Mouse (Mus musculus) cortical plate, adult 2 months (tissue): ENCODE data around the gene Slc25a38. TPM values are rescaled to one million over a fixed set of nuclear protein-coding genes. Genes with fewer than 3 reads are reported as not detected.

Source experiments
- H3K27ac ChIP-seq: fragments of 200-500 bp; 2 replicates; pipeline ENCODE4 v1.5.1; 2012; ENCODE audit warnings: low read length, control low read depth, inconsistent platforms; ENCODE audit not compliant: insufficient read depth
- H3K4me1 ChIP-seq: fragments of 200-500 bp; 2 replicates; pipeline ENCODE4 v1.6.1; 2011; ENCODE audit warnings: low read length; ENCODE audit not compliant: control insufficient read depth, insufficient read depth
- H3K4me3 ChIP-seq: fragments of 200-500 bp; 2 replicates; pipeline ENCODE4 v1.5.1; 2011; ENCODE audit warnings: mild to moderate bottlenecking, low read length, control low read depth; ENCODE audit not compliant: insufficient read depth
- CTCF ChIP-seq: fragments of 200-500 bp; IDR thresholded peaks from 2 replicates; pipeline ENCODE4 v1.5.1; 2011; ENCODE audit warnings: mild to moderate bottlenecking, control low read depth, low read length; ENCODE audit not compliant: insufficient read depth; ENCODE audit errors: extremely low read depth
- POLR2A ChIP-seq: fragments of 200-500 bp; IDR thresholded peaks from 2 replicates; pipeline ENCODE4 v1.6.1; 2011; ENCODE audit warnings: mild to moderate bottlenecking, low read length, control low read depth; ENCODE audit not compliant: insufficient read depth; ENCODE audit errors: extremely low read depth
- polyA plus RNA-seq: library from polyadenylated mRNA; depleted of rRNA; stranded (reverse); fragments of >200 nt; gene quantifications from 2 replicates; pipeline ENCODE4 v1.2.3, GENCODE M21; 2012; rRNA removed

Slc25a38 gene
- 22.8 and 23.3 TPM in 2 replicates for polyA plus RNA-seq

DNA sequence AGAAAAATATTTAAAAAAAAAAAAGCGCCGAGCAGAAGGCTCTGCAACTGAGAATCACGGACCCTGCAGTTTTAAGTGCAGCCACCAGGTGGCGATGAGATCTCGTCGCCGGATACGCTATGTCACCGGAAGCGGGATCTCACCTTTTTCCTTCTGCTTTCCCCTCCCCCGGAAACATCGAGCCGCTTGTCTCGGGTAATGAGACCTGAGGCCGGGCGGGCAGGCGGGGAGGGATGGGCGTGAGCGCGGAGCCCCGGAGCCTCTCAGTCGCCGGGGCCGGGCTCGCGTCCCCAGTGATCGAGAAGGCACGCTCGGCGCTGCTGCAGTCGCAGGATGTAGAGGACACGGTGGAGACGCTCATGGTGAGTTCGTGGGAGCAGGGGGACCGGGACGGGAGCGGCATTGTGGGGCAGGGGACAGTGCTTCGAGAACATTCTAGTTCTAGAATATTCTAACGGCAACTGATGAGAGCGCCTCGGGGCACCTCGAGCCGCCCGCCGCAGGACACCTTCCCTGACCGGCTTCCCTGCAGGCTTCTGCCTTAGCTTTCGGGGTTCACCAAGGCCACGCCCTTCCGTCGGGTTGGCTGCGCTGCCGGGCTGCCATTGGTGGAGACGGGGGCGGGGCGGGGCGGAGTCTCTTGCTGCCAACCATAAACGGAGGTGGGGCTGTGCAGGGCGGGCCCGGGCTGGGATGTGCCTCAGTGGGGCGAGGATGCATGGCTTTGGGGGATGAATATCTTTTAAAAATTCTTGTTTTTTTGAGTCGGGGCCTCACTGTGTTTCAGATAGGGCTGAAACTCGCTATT, at the start of gene Slc25a38:
Gene Slc25a38, plus strand, starts transcription at position 164 of the 808 bp plus-strand sequence.
- Histone ChIP-seq H3K27ac (peak within 1 kb of the TSS; percentile 97), H3K4me3 (peak within 1 kb of the TSS; percentile 86)
- peak; percentile 81; the same call in 1 of the 2 replicates for TF ChIP-seq POLR2A
- peak; percentile 75 for TF ChIP-seq CTCF

DNA sequence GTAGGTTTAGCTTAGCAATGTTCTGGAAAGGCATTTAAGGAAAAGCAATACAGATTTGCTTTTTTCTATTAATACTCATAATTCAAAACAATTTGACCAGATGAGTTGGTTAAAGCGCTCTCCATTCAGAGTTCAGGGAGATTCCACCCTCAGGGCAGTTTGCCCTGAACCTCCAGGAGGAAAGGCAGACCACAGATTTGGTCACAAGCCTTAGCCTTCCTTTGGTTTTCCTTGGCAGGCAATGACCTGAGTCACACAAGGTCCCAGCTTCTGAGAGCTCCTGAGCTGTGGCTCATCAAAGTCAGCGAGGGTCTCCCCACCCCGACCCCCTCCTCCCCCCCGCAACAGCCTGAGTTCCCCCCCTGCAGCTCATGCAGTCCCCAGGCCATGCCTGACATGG, 45.9 kb upstream of the Slc25a38 start:
- Histone ChIP-seq H3K4me3 (no peak overlapping the region), H3K27ac (no peak overlapping the region), H3K4me1 (no peaks in the 10 kb centered on the region)
- TF ChIP-seq POLR2A: no peak
- no peak for TF ChIP-seq CTCF

More for the DNA sequence above, at the start of gene Slc25a38:
- H3K4me1 ChIP-seq: no peaks in the 10 kb centered on the region

DNA sequence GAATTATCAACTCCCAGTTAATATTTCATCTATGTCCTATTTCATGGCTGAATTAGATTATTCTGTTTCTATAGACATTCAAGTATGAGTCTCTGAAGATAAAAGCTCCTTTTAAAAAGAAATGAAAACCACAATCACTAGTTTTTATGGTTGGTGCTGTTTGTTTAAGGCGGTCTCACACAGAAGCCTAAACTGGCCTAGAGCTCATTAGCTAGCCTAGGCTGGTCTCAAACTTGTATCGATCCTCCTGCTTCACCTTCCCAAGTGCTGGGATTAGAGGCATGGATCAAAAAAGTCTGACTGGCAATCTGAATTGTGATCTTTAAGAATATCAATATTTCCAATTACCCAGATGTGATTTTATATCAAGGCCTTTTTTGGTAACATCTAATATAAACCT, 42.6 kb upstream of the Slc25a38 start:
- TF ChIP-seq CTCF (no peak), POLR2A (no peak)
- Histone ChIP-seq H3K4me1 (no peaks in the 10 kb centered on the region), H3K27ac (no peak overlapping the region), H3K4me3 (no peak overlapping the region)

DNA sequence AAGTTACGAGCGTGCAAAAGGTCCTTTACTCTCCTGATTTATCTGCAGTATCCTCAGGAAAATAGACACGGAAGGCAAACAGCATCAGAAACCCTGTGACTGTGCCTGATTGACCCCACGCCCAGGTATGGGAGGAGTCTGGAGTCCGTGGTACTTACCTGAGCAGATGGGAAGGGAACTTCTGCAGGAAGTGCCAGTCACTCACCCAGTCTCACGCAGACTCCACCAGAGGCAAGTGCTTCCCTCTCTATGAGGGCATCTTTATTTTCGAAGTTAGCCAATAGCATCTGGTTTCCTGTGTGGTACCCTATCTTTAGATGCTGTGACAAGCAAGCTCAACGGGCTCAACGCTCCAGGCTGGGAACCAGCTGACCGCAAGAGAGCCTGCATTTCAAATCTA, 42.1 kb upstream of the Slc25a38 start:
- H3K4me3 ChIP-seq: no peak overlapping the region; the same call in 1 of the 2 replicates
- H3K27ac ChIP-seq: no peak overlapping the region
- 0 out of 2 replicates have a peak, but pooled peaks have one; percentile 35 for TF ChIP-seq POLR2A
- no peak for TF ChIP-seq CTCF

GRCm38 (mm10) chr9:120069779-120070178, 40.4 kb upstream of the Slc25a38 start, which contains the start of gene Cx3cr1:
Cx3cr1 (minus strand) TSS chr9:120069879.
- no peak within 1 kb of the TSS for H3K27ac ChIP-seq
- no peaks in the 10 kb centered on the region for H3K4me1 ChIP-seq
- TF ChIP-seq CTCF (no peak), POLR2A (no peak)
- H3K4me3 ChIP-seq: no peak within 1 kb of the TSS

More for the DNA sequence above, 42.1 kb upstream of the Slc25a38 start:
- H3K4me1 ChIP-seq: no peaks in the 10 kb centered on the region

- Histone ChIP-seq H3K27ac (no peak overlapping the region), H3K4me1 (no peaks in the 10 kb centered on the region), H3K4me3 (no peak overlapping the region)
- TF ChIP-seq CTCF (no peak), POLR2A (no peak)
Measured at GRCm38 (mm10) chr9:120071251-120071650, 38.9 kb upstream of the Slc25a38 start.

DNA sequence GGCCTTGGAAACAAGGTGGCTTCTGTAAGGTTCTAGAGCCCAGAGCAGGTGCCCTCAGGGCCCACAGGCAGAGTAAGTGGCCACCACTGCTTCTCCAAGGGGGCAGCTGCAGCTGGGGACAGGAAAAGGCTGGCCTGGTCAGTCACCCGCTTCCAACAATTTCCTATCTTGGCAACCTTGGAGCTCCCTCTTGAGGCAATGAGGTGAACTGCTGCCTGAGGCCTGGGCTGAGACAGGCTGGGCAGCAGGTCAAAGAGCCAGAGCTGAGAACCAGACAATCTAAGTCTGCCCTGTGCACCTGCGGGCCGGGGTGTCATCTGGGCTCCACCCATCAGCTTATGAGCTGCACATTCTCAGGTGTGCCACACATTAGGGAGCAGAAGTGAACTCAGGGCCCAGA, 37.0 kb upstream of the Slc25a38 start:
- Histone ChIP-seq H3K4me3 (no peak overlapping the region), H3K4me1 (no peaks in the 10 kb centered on the region), H3K27ac (no peak overlapping the region)
- TF ChIP-seq CTCF (peak; percentile 89), POLR2A (no peak)

GRCm38 (mm10) chr9:120074516-120074915, 35.7 kb upstream of the Slc25a38 start:
- Histone ChIP-seq H3K4me1 (no peaks in the 10 kb centered on the region), H3K4me3 (no peak overlapping the region), H3K27ac (no peak overlapping the region)
- TF ChIP-seq CTCF: no peak
- TF ChIP-seq POLR2A: no peak

DNA sequence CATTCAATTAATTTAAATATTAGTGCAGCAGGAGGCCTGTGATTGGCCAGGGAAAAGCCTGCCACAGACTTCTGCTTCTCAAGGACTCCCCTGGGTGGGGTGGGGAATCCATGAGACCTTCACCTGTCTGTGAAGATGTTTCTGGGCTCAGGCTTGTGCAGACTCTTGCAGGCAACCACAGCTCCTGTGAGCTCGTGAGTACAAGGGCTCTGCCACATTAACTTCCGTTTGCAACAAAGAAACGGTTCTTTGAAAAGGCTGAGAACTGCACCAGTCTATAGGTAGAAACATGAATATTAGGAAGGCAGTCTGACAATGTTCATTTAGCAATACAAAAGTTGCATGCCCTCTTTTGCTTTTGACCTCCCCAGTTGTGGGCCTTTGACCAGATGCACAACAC, 31.9 kb upstream of the Slc25a38 start:
- Histone ChIP-seq H3K4me3 (no peak overlapping the region), H3K27ac (no peak overlapping the region), H3K4me1 (no peaks in the 10 kb centered on the region)
- TF ChIP-seq CTCF (no peak), POLR2A (no peak)

DNA sequence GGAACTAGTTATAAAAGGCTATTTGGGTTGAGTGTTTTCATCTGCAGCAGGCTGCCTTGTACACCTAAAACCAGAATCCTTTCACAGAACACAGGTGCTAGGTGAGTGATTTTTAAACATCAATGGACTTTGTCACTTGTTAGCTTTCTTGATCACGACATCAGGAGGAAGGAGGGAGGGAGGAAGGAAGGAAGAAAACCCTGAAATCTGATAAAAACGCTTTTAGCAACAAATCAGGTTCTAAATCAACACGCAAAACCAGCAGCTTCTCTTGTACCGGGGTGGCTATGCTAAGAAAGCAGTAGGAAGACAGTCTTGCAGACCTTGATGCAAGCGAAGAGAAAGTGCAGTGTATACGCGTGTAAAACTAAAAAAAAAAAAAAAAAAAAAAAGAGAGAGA, 30.3 kb upstream of the Slc25a38 start:
- no peak overlapping the region for H3K27ac ChIP-seq
- TF ChIP-seq CTCF (no peak), POLR2A (no peak)
- H3K4me3 ChIP-seq: no peak overlapping the region

More for the DNA sequence above, 30.3 kb upstream of the Slc25a38 start:
- H3K4me1 ChIP-seq: no peaks in the 10 kb centered on the region
